Mouse (Mus musculus) forebrain, embryonic 11.5 days (tissue): ENCODE results near the gene Mov10l1. TPM values are rescaled to one million over a fixed set of nuclear protein-coding genes. Genes with fewer than 3 reads are reported as not detected.

Experiments
- ATAC-seq: fragments of 200-750 bp; cut with Nextera tagmentation; replicated peaks from 2 replicates; pipeline ENCODE4 v1.8.0; 2017; ENCODE audit warnings: moderate TSS enrichment; ENCODE audit not compliant: low FRiP score
- DNase-seq: peaks from one replicate; pipeline ENCODE4 v3.0.0-alpha.2; 2017; ENCODE audit warnings: low spot score
- H3K27ac ChIP-seq: fragments of 300-500 bp; sonication (generic); 2 replicates; pipeline ENCODE4 v1.5.1; 2014; ENCODE audit warnings: low read depth, low read length
- H3K27me3 ChIP-seq: fragments of 300-500 bp; sonication (generic); 2 replicates; pipeline ENCODE4 v1.6.1; 2014; ENCODE audit warnings: mild to moderate bottlenecking, low read length, mixed read lengths; ENCODE audit not compliant: control insufficient read depth, insufficient read depth
- H3K36me3 ChIP-seq: fragments of 300-500 bp; sonication (generic); 2 replicates; pipeline ENCODE4 v1.6.1; 2014; ENCODE audit warnings: mild to moderate bottlenecking, low read length, moderate library complexity, mixed read lengths; ENCODE audit not compliant: control insufficient read depth, insufficient read depth
- H3K4me1 ChIP-seq: fragments of 300-500 bp; sonication (generic); replicated peaks from 2 replicates; pipeline ENCODE4 v1.6.1; 2014; ENCODE audit warnings: low read length, mixed read lengths; ENCODE audit not compliant: control insufficient read depth, insufficient read depth
- H3K4me2 ChIP-seq: fragments of 300-500 bp; sonication (generic); 2 replicates; pipeline ENCODE4 v1.6.1; 2014; ENCODE audit warnings: low read depth, mild to moderate bottlenecking, low read length, moderate library complexity, mixed read lengths; ENCODE audit not compliant: severe bottlenecking
- H3K4me3 ChIP-seq: fragments of 300-500 bp; sonication (generic); 2 replicates; pipeline ENCODE4 v1.5.1; 2014; ENCODE audit warnings: low read depth, low read length
- H3K9ac ChIP-seq: fragments of 300-500 bp; sonication (generic); 2 replicates; pipeline ENCODE4 v1.6.1; 2014; ENCODE audit warnings: low read length
- H3K9me3 ChIP-seq: fragments of 300-500 bp; sonication (generic); 2 replicates; pipeline ENCODE4 v1.6.1; 2016; ENCODE audit warnings: low read length, mixed read lengths; ENCODE audit not compliant: control insufficient read depth
- WGBS: fragments of 180-500 bp; shearing (Covaris S2); extraction: QIAGEN DNeasy Blood & Tissue Kit; methylation state at CpG from one replicate; pipeline ENCODE4 v1.1.7; 2014; 5-methylcytosine and 5-hydroxymethylcytosine counted together
- polyA plus RNA-seq: library from polyadenylated mRNA; unstranded; fragments of >200 nt; fragmentation: Nextera tagmentation; extraction: Ambion mirVana; gene quantifications from 2 replicates; pipeline ENCODE4 v1.2.1, GENCODE M21; 2014

Gene Mov10l1
- polyA plus RNA-seq, 1 experiment from 2014 or later = not detected

DNA sequence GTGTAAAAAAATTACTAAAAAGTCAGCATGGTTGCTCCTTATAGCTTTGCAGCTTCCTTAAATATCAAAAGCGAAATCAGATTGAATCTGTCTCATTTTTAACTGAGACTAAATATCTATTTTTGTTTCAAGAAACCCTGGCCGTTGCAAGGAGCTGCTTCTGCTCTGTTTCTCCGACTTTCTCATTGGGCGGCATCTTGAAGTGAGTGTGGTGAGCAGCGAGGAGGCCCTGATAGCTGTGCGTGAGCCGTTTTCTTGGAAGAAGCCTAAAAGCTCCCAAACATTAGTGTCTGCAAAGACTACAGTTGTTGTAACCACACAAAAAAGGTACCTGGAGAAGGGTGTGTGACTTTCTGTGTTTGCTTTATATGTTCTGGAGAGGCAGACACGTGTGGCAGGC lies 15.9 kb downstream of the Mov10l1 start:
- WGBS = 82% methylated on average over 8 of the region's 8 CpGs
- Histone ChIP-seq H3K4me2 (no peak overlapping the region), H3K27ac (no peak overlapping the region), H3K36me3 (no peaks in the 10 kb centered on the region), H3K4me3 (no peak overlapping the region), H3K9ac (no peak overlapping the region), H3K4me1 (no peaks in the 10 kb centered on the region), H3K27me3 (no peaks in the 10 kb centered on the region), H3K9me3 (no peaks in the 10 kb centered on the region)
- ATAC-seq (no peak), DNase-seq (peak; percentile 14)

- no peaks in the 10 kb centered on the region for H3K4me1 ChIP-seq
- H3K27me3 ChIP-seq = no peaks in the 10 kb centered on the region
- no peaks in the 10 kb centered on the region for H3K36me3 ChIP-seq
- H3K9ac ChIP-seq = no peak overlapping the region
- ATAC-seq = no peak
- no peak overlapping the region for H3K4me2 ChIP-seq
- no peak overlapping the region for H3K4me3 ChIP-seq
- DNase-seq = no peak
- no peaks in the 10 kb centered on the region for H3K9me3 ChIP-seq
- WGBS = 74% methylated on average over 2 of the region's 2 CpGs
- H3K27ac ChIP-seq = no peak overlapping the region
Observed at GRCm38 (mm10) chr15:88999124-88999523, 16.4 kb downstream of the Mov10l1 start.

GRCm38 (mm10) chr15:89000367-89000766 lies 17.7 kb downstream of the Mov10l1 start:
- no peak for ATAC-seq
- H3K4me3 ChIP-seq = no peak overlapping the region

DNA sequence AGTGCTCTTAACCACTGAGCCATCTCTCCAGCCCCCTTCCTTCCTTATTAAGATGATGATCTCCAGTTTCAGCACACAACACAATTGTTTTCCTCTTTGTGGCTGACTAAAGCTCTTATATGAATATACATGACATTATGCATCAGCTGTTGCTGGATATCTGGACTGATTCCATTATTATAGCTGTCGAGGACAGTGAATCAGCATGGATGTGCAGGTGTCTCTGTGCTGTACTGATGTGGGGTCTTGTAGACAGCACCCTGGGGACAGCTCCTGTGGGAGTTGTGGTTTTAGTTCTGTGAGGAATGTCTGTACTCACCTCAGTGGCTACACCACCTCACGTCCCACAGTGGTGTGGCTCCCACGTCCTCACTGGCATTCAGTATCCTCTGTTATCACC lies 18.5 kb downstream of the Mov10l1 start:
- Histone ChIP-seq H3K27me3 (no peaks in the 10 kb centered on the region), H3K4me3 (no peak overlapping the region), H3K27ac (no peak overlapping the region), H3K9me3 (no peaks in the 10 kb centered on the region), H3K4me2 (no peak overlapping the region), H3K4me1 (no peaks in the 10 kb centered on the region), H3K9ac (no peak overlapping the region), H3K36me3 (no peaks in the 10 kb centered on the region)
- 80% methylated on average over 3 of the region's 3 CpGs for WGBS
- no peak for ATAC-seq
- no peak for DNase-seq

More at GRCm38 (mm10) chr15:89000367-89000766, 17.7 kb downstream of the Mov10l1 start:
- H3K27me3 ChIP-seq = no peaks in the 10 kb centered on the region
- 82% methylated on average over 2 of the region's 2 CpGs for WGBS
- no peak overlapping the region for H3K27ac ChIP-seq
- DNase-seq = no peak
- no peaks in the 10 kb centered on the region for H3K4me1 ChIP-seq
- no peaks in the 10 kb centered on the region for H3K9me3 ChIP-seq
- no peaks in the 10 kb centered on the region for H3K36me3 ChIP-seq
- no peak overlapping the region for H3K9ac ChIP-seq
- no peak overlapping the region for H3K4me2 ChIP-seq

DNA sequence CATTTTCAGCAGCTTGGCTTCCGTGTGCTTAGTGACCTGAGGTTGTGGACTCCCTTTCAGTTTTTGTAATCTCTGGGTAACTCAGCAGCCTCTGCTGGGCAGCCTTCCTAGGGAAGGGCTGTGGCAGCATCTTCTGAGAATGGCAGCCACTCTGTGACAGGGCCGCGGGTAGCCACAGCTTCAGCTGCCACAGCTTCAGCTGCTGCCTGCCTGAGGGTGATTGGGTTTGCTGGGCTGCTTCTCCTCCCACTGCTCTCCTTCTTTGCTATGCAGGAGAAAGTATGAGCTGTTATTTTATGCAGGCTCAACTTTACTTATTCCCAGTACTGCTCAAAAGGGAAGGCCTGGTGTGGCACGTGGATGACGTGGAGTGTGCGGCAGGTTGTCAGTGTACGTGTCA lies 24.3 kb downstream of the Mov10l1 start:
- H3K27me3 ChIP-seq = no peaks in the 10 kb centered on the region
- H3K9me3 ChIP-seq = no peaks in the 10 kb centered on the region
- ATAC-seq = no peak
- H3K9ac ChIP-seq = no peak overlapping the region
- H3K27ac ChIP-seq = no peak overlapping the region
- WGBS = 89% methylated on average over 7 of the region's 7 CpGs
- H3K36me3 ChIP-seq = no peaks in the 10 kb centered on the region
- DNase-seq = no peak
- no peak overlapping the region for H3K4me3 ChIP-seq
- H3K4me1 ChIP-seq = no peaks in the 10 kb centered on the region
- no peak overlapping the region for H3K4me2 ChIP-seq

- no peak overlapping the region for H3K4me2 ChIP-seq
- no peaks in the 10 kb centered on the region for H3K9me3 ChIP-seq
- H3K4me1 ChIP-seq = no peaks in the 10 kb centered on the region
- H3K27ac ChIP-seq = no peak overlapping the region
- no peaks in the 10 kb centered on the region for H3K36me3 ChIP-seq
- DNase-seq (no peak), ATAC-seq (no peak)
- no peaks in the 10 kb centered on the region for H3K27me3 ChIP-seq
- WGBS = 88% methylated on average over 5 of the region's 5 CpGs
- no peak overlapping the region for H3K4me3 ChIP-seq
- no peak overlapping the region for H3K9ac ChIP-seq
Observed at GRCm38 (mm10) chr15:89007781-89008180, 25.1 kb downstream of the Mov10l1 start.

DNA sequence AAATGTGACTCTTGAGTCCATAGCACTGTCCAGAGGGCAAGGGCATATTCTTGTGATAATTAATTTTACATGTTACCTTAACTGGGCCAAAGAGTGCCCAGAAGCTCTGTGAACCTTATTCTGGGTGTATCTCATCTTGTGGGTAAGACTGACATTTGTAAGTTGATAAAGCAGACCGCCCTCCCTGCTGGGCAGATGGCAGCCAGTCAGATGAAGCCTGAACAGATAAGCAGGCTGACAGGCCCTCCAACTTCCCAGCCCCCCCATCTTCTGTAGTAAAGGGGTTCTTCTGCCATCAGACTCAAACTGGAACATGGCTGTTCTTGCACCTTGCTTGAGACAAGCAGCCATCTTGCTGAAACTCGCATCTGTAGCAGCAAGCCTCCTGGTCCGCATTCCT lies 34.0 kb downstream of the Mov10l1 start:
- WGBS = 83% methylated on average over 3 of the region's 3 CpGs
- DNase-seq (no peak), ATAC-seq (no peak)
- no peak overlapping the region for H3K4me2 ChIP-seq
- no peaks in the 10 kb centered on the region for H3K9me3 ChIP-seq
- no peaks in the 10 kb centered on the region for H3K27me3 ChIP-seq
- no peak overlapping the region for H3K27ac ChIP-seq
- no peaks in the 10 kb centered on the region for H3K36me3 ChIP-seq
- no peaks in the 10 kb centered on the region for H3K4me1 ChIP-seq
- no peak overlapping the region for H3K4me3 ChIP-seq
- no peak overlapping the region for H3K9ac ChIP-seq

- Histone ChIP-seq H3K4me2 (no peak overlapping the region), H3K36me3 (no peaks in the 10 kb centered on the region), H3K9me3 (no peaks in the 10 kb centered on the region), H3K4me3 (no peak overlapping the region), H3K4me1 (no peaks in the 10 kb centered on the region), H3K27me3 (no peaks in the 10 kb centered on the region), H3K27ac (no peak overlapping the region), H3K9ac (no peak overlapping the region)
- WGBS = 84% methylated on average over 7 of the region's 7 CpGs
- DNase-seq = peak; percentile 11
- no peak for ATAC-seq
Observed at GRCm38 (mm10) chr15:89020085-89020484, 37.4 kb downstream of the Mov10l1 start.

- H3K36me3 ChIP-seq = no peaks in the 10 kb centered on the region
- ATAC-seq (no peak), DNase-seq (peak; percentile 1)
- no peaks in the 10 kb centered on the region for H3K4me1 ChIP-seq
- 88% methylated on average over 7 of the region's 7 CpGs for WGBS
- H3K4me3 ChIP-seq = no peak overlapping the region
- H3K4me2 ChIP-seq = no peak overlapping the region
- no peak overlapping the region for H3K27ac ChIP-seq
- H3K9me3 ChIP-seq = no peaks in the 10 kb centered on the region
- H3K9ac ChIP-seq = no peak overlapping the region
- no peaks in the 10 kb centered on the region for H3K27me3 ChIP-seq
Observed at GRCm38 (mm10) chr15:89020492-89020891, 37.8 kb downstream of the Mov10l1 start.
